Mouse (Mus musculus) brain, embryonic 14.5 days (tissue): ENCODE data around the gene Fkbp3.

Experiments
- CTCF ChIP-seq: fragments of 200-500 bp; IDR thresholded peaks from 2 replicates; pipeline ENCODE4 v1.5.1; 2012; ENCODE audit warnings: inconsistent platforms, mild to moderate bottlenecking, moderate library complexity, borderline replicate concordance; ENCODE audit not compliant: insufficient read depth, insufficient read length; ENCODE audit errors: extremely low read depth
- POLR2A ChIP-seq: fragments of 200-500 bp; IDR thresholded peaks from 2 replicates; pipeline ENCODE4 v1.6.1; 2012; ENCODE audit warnings: mild to moderate bottlenecking, inconsistent platforms, borderline replicate concordance; ENCODE audit not compliant: poor library complexity, insufficient read depth, insufficient read length, severe bottlenecking; ENCODE audit errors: extremely low read depth

GRCm38 (mm10) chr12:65076906-65077305 lies 3.1 kb upstream of the Fkbp3 start:
- no peak for TF ChIP-seq CTCF
- no peak for TF ChIP-seq POLR2A
